Mouse (Mus musculus): ENCODE data around the gene Spred3.

GRCm38 (mm10) chr7:29178106-29178505, 7.9 kb upstream of the Spred3 start:
- TF ChIP-seq CTCF (IDR thresholded peaks at IDR 0.05; ENCODE audit: borderline replicate concordance, extremely low read depth, insufficient read depth, insufficient read length) (no peak), POLR2A (IDR thresholded peaks at IDR 0.05; ENCODE audit: borderline replicate concordance, extremely low read depth, insufficient read depth, insufficient read length, poor library complexity, severe bottlenecking) (no peak)

Data from brain, embryonic 14.5 days (tissue).